1 mouse cellular context compared by ENCODE assay signal in the genomic region with DNA sequence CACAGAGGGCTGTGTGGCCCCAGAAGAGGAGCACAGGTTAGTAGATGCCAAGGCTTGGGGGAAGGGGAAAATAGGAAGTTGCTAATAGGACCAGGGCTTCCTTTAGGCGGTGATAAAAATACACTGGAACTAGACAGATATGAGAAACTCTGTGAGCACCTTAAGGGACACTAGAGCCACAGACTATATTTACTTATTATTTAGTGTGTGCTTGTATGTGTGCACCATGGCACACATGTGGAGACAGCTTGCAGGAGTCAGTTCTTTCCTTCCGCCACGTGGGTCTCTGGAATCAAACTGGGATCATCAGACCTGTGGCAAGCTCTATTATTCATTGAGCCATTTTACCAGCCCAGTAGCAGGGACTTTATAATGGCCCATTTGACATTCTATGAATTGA.
TF ChIP-seq lines count a peak whose summit lies in the region.

No protein-coding gene starts in this region.

TF ChIP-seq in MEL, 35 proteins besides CTCF, POLR2A, EP300 and RAD21 (continued from another document):
- peak; percentile 74 for TF ChIP-seq GATA1 (IDR thresholded peaks at IDR 0.05; ENCODE audit: low read depth, low read length)
- peak; percentile 51; the same call in 1 of the 2 replicates for TF ChIP-seq ELF1 (IDR thresholded peaks at IDR 0.05; ENCODE audit: low read depth, low read length)
- TF ChIP-seq MYC (IDR thresholded peaks at IDR 0.05; ENCODE audit: low read depth, low read length), result 0 out of 2 replicates have a peak, but pooled peaks have one; percentile 48
- TF ChIP-seq RCOR1 (IDR thresholded peaks at IDR 0.05; ENCODE audit: low read depth, low read length), result peak; percentile 62; the same call in 1 of the 2 replicates
- TF ChIP-seq ZMIZ1 (IDR thresholded peaks at IDR 0.05; ENCODE audit: low read depth, low read length), result no peak
- TF ChIP-seq NELFE (IDR thresholded peaks at IDR 0.05; ENCODE audit: low read depth, low read length), result no peak; the same call in 1 of the 2 replicates
- peak; percentile 38; the same call in 1 of the 2 replicates for TF ChIP-seq ETS1 (IDR thresholded peaks at IDR 0.05; ENCODE audit: low read depth, low read length)
- 0 out of 2 replicates have a peak, but pooled peaks have one; percentile 23 for TF ChIP-seq HCFC1 (IDR thresholded peaks at IDR 0.05; ENCODE audit: low read depth, low read length)
- peak; percentile 55; the same call in 1 of the 2 replicates for TF ChIP-seq MXI1 (IDR thresholded peaks at IDR 0.05; ENCODE audit: low read depth, low read length)
- no peak for TF ChIP-seq ZC3H11A (IDR thresholded peaks at IDR 0.05; ENCODE audit: low read depth, low read length)
- peak; percentile 34; the same call in 1 of the 2 replicates for TF ChIP-seq MAX (IDR thresholded peaks at IDR 0.05; ENCODE audit: low read length)
- TF ChIP-seq TCF12 (IDR thresholded peaks at IDR 0.05; ENCODE audit: low read depth, low read length), result peak; percentile 70
- TF ChIP-seq JUND (IDR thresholded peaks at IDR 0.05; ENCODE audit: low read depth, low read length), result no peak
- TF ChIP-seq CHD2 (IDR thresholded peaks at IDR 0.05; ENCODE audit: low read length), result peak; percentile 46; the same call in 1 of the 2 replicates
- peak; percentile 22; the same call in 1 of the 2 replicates for TF ChIP-seq SIN3A (IDR thresholded peaks at IDR 0.05; ENCODE audit: low read length)
- TF ChIP-seq TAL1 (IDR thresholded peaks at IDR 0.05; ENCODE audit: low read length), result no peak
- TF ChIP-seq SMC3 (IDR thresholded peaks at IDR 0.05; ENCODE audit: low read depth, low read length), result peak; percentile 7; the same call in 1 of the 2 replicates
- TF ChIP-seq MAFK (IDR thresholded peaks at IDR 0.05; ENCODE audit: borderline replicate concordance, low read depth, low read length), result no peak
